Mouse (Mus musculus) C2C12 (cell line): Measurements from ENCODE around the gene Gfod1. TPM values are rescaled to one million over a fixed set of nuclear protein-coding genes. Genes with fewer than 3 reads are reported as not detected.
A peak's percentile ranks its signal among the peaks of the same experiment; 100 is the strongest.

Experiments
- H3K27me3 ChIP-seq: one replicate; pipeline ENCODE4 v1.6.1; 2011; ENCODE audit not compliant: control insufficient read depth, insufficient read depth, insufficient read length
- H3K36me3 ChIP-seq: one replicate; pipeline ENCODE4 v1.6.1; 2011; ENCODE audit not compliant: control insufficient read depth, insufficient read depth
- H3K4me3 ChIP-seq: one replicate; pipeline ENCODE4 v1.5.1; 2011; ENCODE audit warnings: mild to moderate bottlenecking, control low read depth; ENCODE audit not compliant: poor library complexity, insufficient read depth, severe bottlenecking
- H3K79me2 ChIP-seq: one replicate; pipeline ENCODE4 v1.6.1; 2011; ENCODE audit not compliant: control insufficient read depth, insufficient read depth
- H3K79me3 ChIP-seq: one replicate; pipeline ENCODE4 v1.6.1; 2011; ENCODE audit warnings: low read depth, control low read depth
- H3ac ChIP-seq: one replicate; pipeline ENCODE3; 2011; ENCODE audit warnings: low read depth; ENCODE audit not compliant: control insufficient read depth, insufficient read length
- CEBPB ChIP-seq: IDR thresholded peaks from one replicate; pipeline ENCODE4 v1.6.1; 2011; ENCODE audit warnings: low read depth, mild to moderate bottlenecking, control low read depth, moderate library complexity
- CTCF ChIP-seq: IDR thresholded peaks from one replicate; pipeline ENCODE4 v1.5.1; 2011; ENCODE audit not compliant: control insufficient read depth, insufficient read depth, insufficient read length
- FOSL1 ChIP-seq: IDR thresholded peaks from one replicate; pipeline ENCODE4 v1.8.0; 2011; ENCODE audit warnings: mild to moderate bottlenecking, low read length; ENCODE audit not compliant: poor library complexity, insufficient read depth, severe bottlenecking
- MAX ChIP-seq: IDR thresholded peaks from one replicate; pipeline ENCODE4 v1.6.1; 2011; ENCODE audit warnings: mild to moderate bottlenecking, control low read depth
- MYOD1 ChIP-seq: IDR thresholded peaks from one replicate; pipeline ENCODE4 v1.6.1; 2011; ENCODE audit warnings: low read depth; ENCODE audit not compliant: control insufficient read depth, insufficient read length
- MYOG ChIP-seq: IDR thresholded peaks from one replicate; pipeline ENCODE4 v1.6.1; 2011; ENCODE audit not compliant: control insufficient read depth, insufficient read length; ENCODE audit errors: extremely low read depth
- USF1 ChIP-seq: IDR thresholded peaks from one replicate; pipeline ENCODE4 v1.6.1; 2011; ENCODE audit warnings: low read depth, mild to moderate bottlenecking, control low read depth, moderate library complexity
- polyA plus RNA-seq: library from polyadenylated mRNA; unstranded; fragments of >200 nt; fragmentation: generic; extraction: Trizol; gene quantifications from one replicate; pipeline ENCODE4 v1.2.1, GENCODE M21; 2012; ENCODE audit warnings: missing spikeins

The Gfod1 gene
- polyA plus RNA-seq, 1 experiment, result 10.3 TPM

DNA sequence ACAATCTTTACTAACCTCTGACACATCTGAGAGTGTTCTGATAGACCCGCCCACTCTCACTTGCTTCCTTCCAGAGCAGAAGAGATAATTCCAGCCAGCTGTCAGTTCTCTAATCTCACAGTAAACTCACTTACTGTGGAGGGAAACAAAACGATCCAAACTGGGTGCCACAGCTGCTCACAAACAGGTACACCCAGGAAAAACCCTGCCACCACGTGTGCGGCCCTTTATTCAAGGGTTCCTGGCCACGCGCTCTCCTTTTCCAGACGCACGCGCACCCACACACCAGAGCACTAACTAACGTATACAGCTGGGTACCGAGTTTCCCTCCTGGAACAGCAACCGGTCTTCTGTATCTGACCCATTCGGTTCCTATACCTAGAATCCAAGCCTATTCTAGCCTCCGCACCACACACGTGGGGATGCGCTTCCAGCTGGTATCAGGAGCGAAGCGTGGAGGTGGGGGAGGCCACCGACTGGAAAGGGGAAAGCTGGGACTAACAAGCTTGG is 1.3 kb downstream of the Gfod1 start:
- Histone ChIP-seq H3K36me3 (peaks cover 9% of the 10 kb centered on the region), H3K4me3 (peak overlapping the region; percentile 63), H3K79me2 (peaks cover 61% of the 10 kb centered on the region), H3ac (peak overlapping the region; percentile 85), H3K27me3 (no peaks in the 10 kb centered on the region), H3K79me3 (peaks cover 39% of the 10 kb centered on the region)
- TF ChIP-seq FOSL1 (no peak), MYOD1 (no peak), CEBPB (no peak), MYOG (no peak), USF1 (no peak), CTCF (no peak), MAX (no peak)

DNA sequence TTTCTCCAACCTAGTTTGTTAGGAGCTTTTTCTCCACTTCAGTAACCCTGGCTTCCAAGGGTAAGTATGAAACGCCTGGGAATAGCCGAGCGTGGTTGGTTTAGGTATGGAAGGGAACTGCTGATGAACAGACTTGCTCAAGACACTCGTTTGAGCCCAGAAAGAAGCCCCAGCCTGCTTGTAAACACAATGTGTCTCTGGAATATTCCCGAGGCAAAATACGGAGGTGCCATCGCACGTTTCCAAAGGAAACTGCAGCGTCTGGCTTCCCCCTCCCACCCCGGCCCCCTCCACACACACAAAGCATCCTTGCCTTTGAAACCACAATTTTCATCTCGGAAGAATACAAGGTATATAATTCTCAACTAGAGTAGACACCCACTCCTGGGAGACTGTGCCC is 1.7 kb downstream of the Gfod1 start:
- Histone ChIP-seq H3ac (peak overlapping the region; percentile 85), H3K36me3 (peaks cover 9% of the 10 kb centered on the region), H3K79me2 (peaks cover 66% of the 10 kb centered on the region), H3K4me3 (peak overlapping the region; percentile 63), H3K27me3 (no peaks in the 10 kb centered on the region), H3K79me3 (peaks cover 43% of the 10 kb centered on the region)
- no peak for TF ChIP-seq USF1
- no peak for TF ChIP-seq CTCF
- no peak for TF ChIP-seq CEBPB
- no peak for TF ChIP-seq MYOD1
- no peak for TF ChIP-seq FOSL1
- TF ChIP-seq MAX, result no peak
- TF ChIP-seq MYOG, result no peak

DNA sequence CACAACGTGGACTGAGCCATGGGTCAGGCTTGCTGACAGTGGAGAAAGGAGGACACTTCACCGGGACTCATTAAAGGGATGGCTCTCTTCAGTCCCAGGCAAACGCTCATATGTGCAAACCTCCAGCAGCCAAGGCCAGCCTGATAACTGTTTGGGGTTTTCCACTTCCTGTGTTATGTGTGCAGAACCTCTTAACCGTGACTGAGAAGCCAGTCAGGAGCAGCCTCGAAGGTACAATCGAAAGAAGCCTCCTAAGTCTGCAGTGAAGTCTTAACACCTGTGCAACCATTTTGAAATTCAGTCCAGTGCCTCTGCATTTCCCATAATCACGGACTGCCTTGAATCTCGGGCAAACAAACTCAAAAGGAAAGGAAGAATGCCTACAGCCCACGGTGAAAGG is 3.1 kb downstream of the Gfod1 start:
- no peaks in the 10 kb centered on the region for H3K27me3 ChIP-seq
- H3K4me3 ChIP-seq, result no peak overlapping the region
- no peak for TF ChIP-seq USF1
- TF ChIP-seq MAX, result no peak
- no peak for TF ChIP-seq MYOG
- TF ChIP-seq CEBPB, result no peak
- no peak for TF ChIP-seq FOSL1
- TF ChIP-seq MYOD1, result no peak

DNA sequence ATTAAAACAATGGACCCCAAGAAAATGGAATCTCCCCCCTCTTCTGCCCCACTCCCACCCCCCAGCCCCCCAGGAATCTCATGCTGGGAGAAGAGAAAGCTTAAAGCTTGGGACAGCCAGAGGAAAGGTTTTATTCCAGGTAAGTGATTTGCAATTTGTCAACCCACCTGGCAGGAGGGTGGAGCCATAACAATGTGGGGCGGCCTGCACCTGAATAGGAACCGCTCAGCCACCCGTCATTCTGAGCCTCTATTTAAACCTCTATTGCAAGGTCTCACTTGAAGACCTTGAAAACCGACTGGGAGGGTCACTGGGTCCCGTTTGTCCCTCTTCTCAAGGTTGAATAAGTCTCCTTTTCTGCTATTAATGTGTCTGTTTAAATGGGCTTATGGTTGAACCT is 3.6 kb downstream of the Gfod1 start:
- no peaks in the 10 kb centered on the region for H3K27me3 ChIP-seq
- peaks cover 59% of the 10 kb centered on the region for H3K79me3 ChIP-seq
- H3K4me3 ChIP-seq, result no peak overlapping the region
- H3ac ChIP-seq, result no peak overlapping the region
- peaks cover 19% of the 10 kb centered on the region for H3K36me3 ChIP-seq
- TF ChIP-seq MYOD1 (no peak), CTCF (no peak), CEBPB (no peak), MAX (no peak)
- peaks cover 85% of the 10 kb centered on the region for H3K79me2 ChIP-seq

More for the DNA sequence above, 3.1 kb downstream of the Gfod1 start:
- peaks cover 55% of the 10 kb centered on the region for H3K79me3 ChIP-seq
- peaks cover 16% of the 10 kb centered on the region for H3K36me3 ChIP-seq
- peaks cover 79% of the 10 kb centered on the region for H3K79me2 ChIP-seq
- H3ac ChIP-seq, result no peak overlapping the region

DNA sequence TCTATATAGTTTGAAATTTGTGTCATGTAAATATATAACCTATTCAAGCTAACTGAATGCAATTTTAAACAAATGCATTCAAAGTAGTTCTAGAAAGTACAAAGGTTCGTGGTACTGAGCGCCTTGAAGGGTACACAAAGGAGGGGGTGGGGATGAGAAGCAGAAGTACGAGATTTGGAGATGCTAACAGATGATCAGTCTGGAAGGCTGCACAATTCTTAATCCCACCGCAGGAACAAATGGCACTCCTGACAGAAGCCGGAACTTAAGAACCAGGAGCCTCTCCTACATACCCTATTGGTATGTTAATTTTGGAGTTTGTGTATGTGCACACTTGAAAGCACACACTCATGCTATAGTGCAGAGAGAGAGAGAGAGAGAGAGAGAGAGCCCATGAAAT is 4.8 kb downstream of the Gfod1 start:
- Histone ChIP-seq H3K79me2 (peaks cover 97% of the 10 kb centered on the region), H3K79me3 (peaks cover 71% of the 10 kb centered on the region), H3K36me3 (peaks cover 23% of the 10 kb centered on the region), H3K27me3 (no peaks in the 10 kb centered on the region), H3K4me3 (no peak overlapping the region), H3ac (no peak overlapping the region)
- TF ChIP-seq MYOG, result no peak
- TF ChIP-seq FOSL1, result no peak
- no peak for TF ChIP-seq MYOD1
- TF ChIP-seq CTCF, result no peak
- TF ChIP-seq USF1, result no peak
- no peak for TF ChIP-seq CEBPB
- TF ChIP-seq MAX, result no peak

DNA sequence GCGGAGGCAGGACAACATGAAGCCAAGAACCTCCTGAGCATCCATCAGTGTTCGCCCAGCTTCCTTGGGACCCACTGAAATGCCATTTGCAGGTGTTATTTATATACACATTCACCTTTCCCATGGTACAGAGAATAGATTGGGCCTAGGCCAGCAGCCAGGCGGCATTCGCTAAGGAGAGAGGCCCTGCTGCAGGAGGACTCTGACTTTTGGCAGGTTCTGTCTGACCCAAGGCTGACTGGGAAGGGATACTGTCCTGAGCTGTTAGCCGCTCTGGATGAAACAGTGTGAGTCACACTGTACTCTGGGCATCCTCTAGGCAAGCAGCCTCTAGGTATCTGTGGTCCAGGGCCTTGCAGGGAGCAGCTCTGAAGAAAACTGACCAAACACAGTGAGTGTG is 6.4 kb downstream of the Gfod1 start:
- peaks cover 31% of the 10 kb centered on the region for H3K36me3 ChIP-seq
- TF ChIP-seq FOSL1 (no peak), MYOD1 (no peak), USF1 (no peak), CEBPB (no peak), MYOG (no peak), MAX (no peak), CTCF (no peak)
- peaks cover 78% of the 10 kb centered on the region for H3K79me3 ChIP-seq
- H3K4me3 ChIP-seq, result no peak overlapping the region
- H3ac ChIP-seq, result no peak overlapping the region
- peaks cover 100% of the 10 kb centered on the region for H3K79me2 ChIP-seq
- no peaks in the 10 kb centered on the region for H3K27me3 ChIP-seq
